Mouse (Mus musculus) myocyte (in vitro differentiated cells): Measurements from ENCODE around the gene Crtc3.

ENCODE experiments used
- CEBPB ChIP-seq: IDR thresholded peaks from 2 replicates; pipeline ENCODE4 v1.6.1; 2011; ENCODE audit warnings: mild to moderate bottlenecking, moderate library complexity; ENCODE audit not compliant: poor library complexity, insufficient read depth, severe bottlenecking
- MAX ChIP-seq: IDR thresholded peaks from one replicate; pipeline ENCODE4 v1.6.1; 2011; ENCODE audit warnings: low read depth, mild to moderate bottlenecking, control low read depth
- POLR2A ChIP-seq: IDR thresholded peaks from one replicate; pipeline ENCODE4 v1.6.1; 2011; ENCODE audit warnings: low read depth, mild to moderate bottlenecking, control low read depth, moderate library complexity; ENCODE audit not compliant: insufficient read length
- POLR2AphosphoS2 ChIP-seq: IDR thresholded peaks from one replicate; pipeline ENCODE4 v1.6.1; 2011; ENCODE audit warnings: low read depth, control low read depth; ENCODE audit not compliant: insufficient read length

DNA sequence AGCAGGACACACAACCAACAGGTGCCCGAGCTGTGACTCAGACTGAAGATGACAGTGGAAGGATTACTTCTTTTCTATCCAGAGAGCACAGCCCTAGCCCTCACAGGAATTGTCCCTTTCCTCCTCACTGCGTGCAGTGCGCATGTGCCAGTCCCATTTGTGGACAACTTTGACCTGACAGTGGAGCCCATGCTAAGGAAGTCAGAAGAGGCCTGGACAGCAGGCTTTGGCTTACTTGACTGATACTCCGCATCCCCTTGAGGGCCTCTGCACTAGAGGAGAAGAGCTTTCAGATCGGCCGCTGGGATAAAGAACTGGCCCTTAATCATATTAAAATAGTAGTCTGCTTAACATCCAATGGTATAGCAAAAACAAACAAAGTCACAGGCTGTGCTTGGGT is 17.8 kb downstream of the Crtc3 start:
- TF ChIP-seq POLR2A, result no peak
- no peak for TF ChIP-seq POLR2AphosphoS2
- no peak for TF ChIP-seq CEBPB
- TF ChIP-seq MAX, result no peak
